Mouse (Mus musculus) liver, embryonic 14.5 days (tissue): Measurements from ENCODE around the gene Mapkapk3.

Experiments used
- CTCF ChIP-seq: IDR thresholded peaks from 2 replicates; pipeline ENCODE4 v1.5.1; 2016; ENCODE audit warnings: antibody characterized with exemption, low read depth, control low read depth
- EP300 ChIP-seq: IDR thresholded peaks from 2 replicates; pipeline ENCODE4 v1.6.1; 2016; ENCODE audit warnings: antibody characterized with exemption, low read depth

DNA sequence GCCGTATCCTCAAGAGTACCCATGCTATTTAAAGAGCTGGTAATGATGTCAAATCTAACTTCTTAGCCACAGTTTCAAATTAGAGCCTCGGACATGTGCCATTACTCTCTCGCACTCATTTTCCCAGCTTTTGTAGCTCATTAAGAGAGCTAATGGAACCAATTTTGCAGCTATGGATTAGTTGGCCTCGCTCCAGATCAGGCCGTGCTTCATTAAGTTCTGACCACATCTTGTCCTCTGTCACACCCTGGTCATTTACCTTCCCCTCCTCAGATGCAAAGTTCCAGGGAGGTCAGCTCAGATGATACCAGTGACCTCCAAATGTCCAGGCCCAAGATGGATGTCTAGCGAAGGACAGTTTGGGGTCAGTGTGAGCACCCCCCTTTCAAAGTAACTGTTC, 14.9 kb downstream of the Mapkapk3 start:
- no peak for TF ChIP-seq CTCF
- no peak for TF ChIP-seq EP300
